Mouse (Mus musculus) stomach, postnatal 0 days (tissue): ENCODE measurements at regions not wholly inside any gene's neighbourhood (a gene's known extent, or its start where the extent isn't known, plus 50 kb on each side); places are given as distances from the start of the nearest gene placed in this dataset.

Source experiments
- CTCF ChIP-seq: IDR thresholded peaks from 2 replicates; pipeline ENCODE4 v1.5.1; 2016; ENCODE audit warnings: antibody characterized with exemption, low read depth, mild to moderate bottlenecking, moderate library complexity
- EP300 ChIP-seq: optimal IDR thresholded peaks from 2 replicates; pipeline ENCODE3; 2016; ENCODE audit warnings: antibody characterized with exemption

GRCm38 (mm10) chr8:17647559-17647958, 1330.5 kb downstream of the Defb40 start:
- no peak for TF ChIP-seq EP300
- no peak for TF ChIP-seq CTCF
